Mouse (Mus musculus): ENCODE data around the gene Ninj2. TPM values are rescaled to one million over a fixed set of nuclear protein-coding genes. Genes with fewer than 3 reads are reported as not detected.

The Ninj2 gene
- polyA plus RNA-seq, 1 experiment from 2014 or later: 0.16 TPM

- Histone ChIP-seq H3K9ac (ENCODE audit: low read depth, low read length) (no peak overlapping the region; the same call in 1 of the 2 replicates), H3K27me3 (replicated peaks; ENCODE audit: control insufficient read depth, insufficient read depth, low read length) (no peaks in the 10 kb centered on the region), H3K4me2 (ENCODE audit: low read depth, low read length) (no peak overlapping the region), H3K36me3 (ENCODE audit: control insufficient read depth, insufficient read depth, low read length) (no peaks in the 10 kb centered on the region), H3K27ac (ENCODE audit: low read length) (no peak overlapping the region), H3K4me1 (ENCODE audit: control insufficient read depth, insufficient read depth, low read length) (peaks cover 13% of the 10 kb centered on the region), H3K4me3 (ENCODE audit: low read length) (no peak overlapping the region), H3K9me3 (ENCODE audit: control insufficient read depth, low read length) (no peaks in the 10 kb centered on the region)
- WGBS: 23% methylated on average over 7 of the region's 7 CpGs
- ATAC-seq: no peak
Measured at GRCm38 (mm10) chr6:120194963-120195362, 101.8 kb downstream of the Ninj2 start.

DNA sequence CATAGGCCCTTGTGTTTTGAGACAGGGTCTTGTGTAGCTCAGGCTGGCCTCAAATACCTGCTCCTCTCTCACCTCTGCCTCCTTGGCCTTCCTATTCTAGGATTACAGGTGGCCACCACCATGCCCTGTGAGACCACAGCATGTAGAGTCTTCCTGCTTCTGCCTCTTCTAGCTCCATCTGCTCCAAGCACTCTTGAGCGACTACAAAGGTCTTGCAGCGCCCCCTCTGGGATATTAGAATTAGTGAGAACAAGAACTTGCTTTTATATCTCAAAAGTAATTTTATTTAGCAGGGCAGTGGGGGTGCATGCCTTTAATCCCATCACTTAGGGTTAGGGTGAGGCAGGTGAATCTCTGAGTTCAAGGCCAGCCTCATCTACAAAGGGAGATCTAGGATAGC is 103.7 kb downstream of the Ninj2 start:
- 29% methylated on average over 2 of the region's 2 CpGs for WGBS

DNA sequence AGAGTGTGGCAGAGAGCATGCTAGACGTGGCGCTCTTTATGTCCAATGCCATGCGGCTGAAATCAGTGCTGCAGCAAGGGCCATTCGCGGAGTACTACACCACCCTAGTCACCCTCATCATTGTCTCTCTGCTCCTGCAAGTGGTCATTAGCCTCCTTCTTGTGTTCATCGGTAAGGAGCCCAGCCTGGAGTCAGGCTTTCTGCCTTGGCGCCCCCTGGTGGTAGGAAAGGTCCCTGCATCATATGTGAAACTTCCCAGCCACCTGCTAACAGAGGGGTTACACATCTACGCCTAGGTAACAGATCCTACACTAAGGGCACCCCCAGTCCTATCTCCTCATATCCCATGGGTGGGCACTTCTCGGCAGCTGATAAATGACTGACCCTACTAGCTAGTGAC is 104.8 kb downstream of the Ninj2 start:
- ATAC-seq: no peak
- Histone ChIP-seq H3K9ac (ENCODE audit: low read depth, low read length) (no peak overlapping the region), H3K27me3 (replicated peaks; ENCODE audit: control insufficient read depth, insufficient read depth, low read length) (no peaks in the 10 kb centered on the region), H3K4me1 (ENCODE audit: control insufficient read depth, insufficient read depth, low read length) (peaks cover 9% of the 10 kb centered on the region), H3K9me3 (ENCODE audit: control insufficient read depth, low read length) (no peaks in the 10 kb centered on the region), H3K4me3 (ENCODE audit: low read length) (no peak overlapping the region), H3K4me2 (ENCODE audit: low read depth, low read length) (no peak overlapping the region), H3K27ac (ENCODE audit: low read length) (no peak overlapping the region), H3K36me3 (ENCODE audit: control insufficient read depth, insufficient read depth, low read length) (no peaks in the 10 kb centered on the region)
- 35% methylated on average over 9 of the region's 9 CpGs for WGBS

More for the DNA sequence above, 103.7 kb downstream of the Ninj2 start:
- Histone ChIP-seq H3K36me3 (ENCODE audit: control insufficient read depth, insufficient read depth, low read length) (no peaks in the 10 kb centered on the region), H3K4me2 (ENCODE audit: low read depth, low read length) (no peak overlapping the region), H3K9ac (ENCODE audit: low read depth, low read length) (no peak overlapping the region), H3K4me3 (ENCODE audit: low read length) (no peak overlapping the region), H3K27ac (ENCODE audit: low read length) (no peak overlapping the region), H3K27me3 (replicated peaks; ENCODE audit: control insufficient read depth, insufficient read depth, low read length) (no peaks in the 10 kb centered on the region), H3K9me3 (ENCODE audit: control insufficient read depth, low read length) (no peaks in the 10 kb centered on the region), H3K4me1 (ENCODE audit: control insufficient read depth, insufficient read depth, low read length) (peaks cover 13% of the 10 kb centered on the region)
- no peak for ATAC-seq

GRCm38 (mm10) chr6:120199638-120200394 is 106.7 kb downstream of the Ninj2 start:
- Histone ChIP-seq H3K36me3 (ENCODE audit: control insufficient read depth, insufficient read depth, low read length) (no peaks in the 10 kb centered on the region), H3K27ac (ENCODE audit: low read length) (peak overlapping the region; percentile 85), H3K9me3 (ENCODE audit: control insufficient read depth, low read length) (no peaks in the 10 kb centered on the region), H3K4me3 (ENCODE audit: low read length) (no peak overlapping the region), H3K4me1 (ENCODE audit: control insufficient read depth, insufficient read depth, low read length) (peaks cover 9% of the 10 kb centered on the region), H3K9ac (ENCODE audit: low read depth, low read length) (no peak overlapping the region; the same call in 1 of the 2 replicates), H3K27me3 (replicated peaks; ENCODE audit: control insufficient read depth, insufficient read depth, low read length) (no peaks in the 10 kb centered on the region), H3K4me2 (ENCODE audit: low read depth, low read length) (0 out of 2 replicates have a peak overlapping the region, but pooled peaks have one; percentile 6)
- WGBS: 30% methylated on average over 10 of the region's 10 CpGs
- ATAC-seq: peak; percentile 91

DNA sequence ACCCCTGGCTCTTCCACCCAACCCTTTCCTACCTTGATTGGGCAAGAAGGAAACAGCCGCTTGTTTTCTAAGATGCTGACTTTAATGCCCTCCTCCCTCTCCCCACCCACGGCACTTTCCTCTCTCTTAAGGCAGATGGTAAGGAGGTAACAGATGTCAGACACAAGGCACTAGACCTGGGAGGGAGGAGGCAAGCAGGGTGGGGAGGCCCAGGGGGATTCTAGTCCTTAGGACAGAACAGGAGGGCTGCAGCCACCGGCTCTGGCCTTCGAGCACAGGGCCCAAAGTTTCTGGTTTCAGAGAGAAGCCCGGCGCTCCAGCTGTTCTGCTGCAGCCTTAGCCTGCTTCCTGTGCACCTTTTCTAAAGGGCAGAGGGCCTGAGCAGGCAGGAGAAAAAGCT is 108.8 kb downstream of the Ninj2 start:
- Histone ChIP-seq H3K4me2 (ENCODE audit: low read depth, low read length) (no peak overlapping the region), H3K27me3 (replicated peaks; ENCODE audit: control insufficient read depth, insufficient read depth, low read length) (no peaks in the 10 kb centered on the region), H3K9me3 (ENCODE audit: control insufficient read depth, low read length) (no peaks in the 10 kb centered on the region), H3K4me1 (ENCODE audit: control insufficient read depth, insufficient read depth, low read length) (peaks cover 9% of the 10 kb centered on the region), H3K27ac (ENCODE audit: low read length) (no peak overlapping the region), H3K9ac (ENCODE audit: low read depth, low read length) (no peak overlapping the region), H3K36me3 (ENCODE audit: control insufficient read depth, insufficient read depth, low read length) (no peaks in the 10 kb centered on the region), H3K4me3 (ENCODE audit: low read length) (no peak overlapping the region)
- WGBS: 55% methylated on average over 6 of the region's 6 CpGs
- no peak for ATAC-seq

GRCm38 (mm10) chr6:120202406-120202805 is 109.3 kb downstream of the Ninj2 start:
- no peaks in the 10 kb centered on the region for H3K36me3 ChIP-seq (ENCODE audit: control insufficient read depth, insufficient read depth, low read length)
- H3K4me3 ChIP-seq (ENCODE audit: low read length): no peak overlapping the region
- WGBS: 71% methylated on average over 8 of the region's 8 CpGs
- H3K9ac ChIP-seq (ENCODE audit: low read depth, low read length): no peak overlapping the region
- no peak for ATAC-seq
- H3K9me3 ChIP-seq (ENCODE audit: control insufficient read depth, low read length): no peaks in the 10 kb centered on the region
- H3K4me2 ChIP-seq (ENCODE audit: low read depth, low read length): no peak overlapping the region
- no peaks in the 10 kb centered on the region for H3K27me3 ChIP-seq (replicated peaks; ENCODE audit: control insufficient read depth, insufficient read depth, low read length)
- H3K4me1 ChIP-seq (ENCODE audit: control insufficient read depth, insufficient read depth, low read length): peaks cover 9% of the 10 kb centered on the region
- H3K27ac ChIP-seq (ENCODE audit: low read length): no peak overlapping the region

- no peaks in the 10 kb centered on the region for H3K27me3 ChIP-seq (replicated peaks; ENCODE audit: control insufficient read depth, insufficient read depth, low read length)
- no peak overlapping the region for H3K27ac ChIP-seq (ENCODE audit: low read length)
- no peak overlapping the region for H3K4me3 ChIP-seq (ENCODE audit: low read length)
- no peaks in the 10 kb centered on the region for H3K36me3 ChIP-seq (ENCODE audit: control insufficient read depth, insufficient read depth, low read length)
- no peaks in the 10 kb centered on the region for H3K9me3 ChIP-seq (ENCODE audit: control insufficient read depth, low read length)
- no peaks in the 10 kb centered on the region for H3K4me1 ChIP-seq (ENCODE audit: control insufficient read depth, insufficient read depth, low read length)
- 85% methylated on average over 5 of the region's 5 CpGs for WGBS
- H3K4me2 ChIP-seq (ENCODE audit: low read depth, low read length): no peak overlapping the region
- ATAC-seq: no peak
- H3K9ac ChIP-seq (ENCODE audit: low read depth, low read length): no peak overlapping the region
Measured at GRCm38 (mm10) chr6:120206586-120206985, 113.4 kb downstream of the Ninj2 start.

- ATAC-seq: no peak
- Histone ChIP-seq H3K9me3 (ENCODE audit: control insufficient read depth, low read length) (no peaks in the 10 kb centered on the region), H3K9ac (ENCODE audit: low read depth, low read length) (no peak overlapping the region), H3K27ac (ENCODE audit: low read length) (no peak overlapping the region), H3K36me3 (ENCODE audit: control insufficient read depth, insufficient read depth, low read length) (no peaks in the 10 kb centered on the region), H3K4me1 (ENCODE audit: control insufficient read depth, insufficient read depth, low read length) (no peaks in the 10 kb centered on the region), H3K4me3 (ENCODE audit: low read length) (no peak overlapping the region), H3K27me3 (replicated peaks; ENCODE audit: control insufficient read depth, insufficient read depth, low read length) (no peaks in the 10 kb centered on the region), H3K4me2 (ENCODE audit: low read depth, low read length) (no peak overlapping the region)
- WGBS: 73% methylated on average over 6 of the region's 6 CpGs
Measured at GRCm38 (mm10) chr6:120211536-120211935, 118.4 kb downstream of the Ninj2 start.

DNA sequence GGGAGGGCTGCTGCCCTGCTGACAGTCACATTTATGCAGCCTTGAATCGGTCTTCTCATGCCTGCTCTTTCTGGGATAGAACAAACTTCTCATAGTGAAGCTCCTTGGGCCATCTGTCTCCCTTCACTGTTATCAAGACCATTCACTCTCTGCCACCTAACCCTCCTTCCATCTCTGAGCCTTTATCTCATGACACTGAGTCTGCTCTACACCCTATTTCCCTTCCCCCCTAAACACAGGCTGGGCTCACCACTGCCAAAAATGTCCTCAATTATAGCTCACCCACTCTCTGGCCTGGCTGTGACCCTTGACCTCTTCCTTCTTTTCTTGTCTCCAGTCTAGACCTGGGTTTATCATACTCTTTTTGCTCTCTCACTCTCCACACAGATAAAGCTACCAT is 123.6 kb downstream of the Ninj2 start:
- Histone ChIP-seq H3K4me3 (ENCODE audit: low read length) (no peak overlapping the region), H3K27me3 (replicated peaks; ENCODE audit: control insufficient read depth, insufficient read depth, low read length) (no peaks in the 10 kb centered on the region), H3K9me3 (ENCODE audit: control insufficient read depth, low read length) (no peaks in the 10 kb centered on the region), H3K9ac (ENCODE audit: low read depth, low read length) (no peak overlapping the region), H3K4me1 (ENCODE audit: control insufficient read depth, insufficient read depth, low read length) (no peaks in the 10 kb centered on the region), H3K4me2 (ENCODE audit: low read depth, low read length) (no peak overlapping the region), H3K27ac (ENCODE audit: low read length) (no peak overlapping the region), H3K36me3 (ENCODE audit: control insufficient read depth, insufficient read depth, low read length) (no peaks in the 10 kb centered on the region)
- peak; percentile 82 for ATAC-seq
- WGBS: 79% methylated on average over 1 of the region's 1 CpGs

DNA sequence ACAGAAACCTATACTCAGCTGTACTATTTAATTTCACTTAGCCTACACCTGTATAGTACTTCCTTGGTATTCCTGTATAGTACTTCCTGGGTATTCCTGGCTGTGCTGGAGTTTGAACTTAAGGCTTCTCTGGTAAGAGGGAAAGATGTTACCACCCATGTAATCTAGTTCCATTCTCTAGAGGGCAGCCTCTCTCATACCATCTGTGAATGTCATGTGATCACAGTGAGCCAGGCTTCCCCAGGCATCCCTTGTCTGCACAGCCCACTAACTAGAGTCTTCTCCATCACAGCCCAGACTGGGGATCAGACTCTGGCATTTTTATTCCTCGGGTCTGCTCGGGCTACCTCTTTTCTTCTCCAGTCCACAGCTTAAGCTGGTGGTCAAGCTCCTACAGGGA is 126.1 kb downstream of the Ninj2 start:
- Histone ChIP-seq H3K4me1 (ENCODE audit: control insufficient read depth, insufficient read depth, low read length) (no peaks in the 10 kb centered on the region), H3K27ac (ENCODE audit: low read length) (no peak overlapping the region), H3K27me3 (replicated peaks; ENCODE audit: control insufficient read depth, insufficient read depth, low read length) (no peaks in the 10 kb centered on the region), H3K4me2 (ENCODE audit: low read depth, low read length) (no peak overlapping the region), H3K36me3 (ENCODE audit: control insufficient read depth, insufficient read depth, low read length) (no peaks in the 10 kb centered on the region), H3K4me3 (ENCODE audit: low read length) (no peak overlapping the region), H3K9me3 (ENCODE audit: control insufficient read depth, low read length) (no peaks in the 10 kb centered on the region), H3K9ac (ENCODE audit: low read depth, low read length) (no peak overlapping the region)
- no peak for ATAC-seq
- WGBS: 71% methylated on average over 2 of the region's 2 CpGs
